Mouse (Mus musculus) limb, embryonic 11.5 days (tissue): ENCODE measurements around the gene Hipk4. TPM values are rescaled to one million over a fixed set of nuclear protein-coding genes. Genes with fewer than 3 reads are reported as not detected.
A peak's percentile ranks its signal among the peaks of the same experiment; 100 is the strongest.

Source experiments
- ATAC-seq: fragments of 200-750 bp; cut with Nextera tagmentation; 2 replicates; pipeline ENCODE4 v1.8.0; 2017; ENCODE audit warnings: low read depth; ENCODE audit not compliant: insufficient number of reproducible peaks, low FRiP score, low TSS enrichment
- DNase-seq: peaks from one replicate; pipeline ENCODE4 v3.0.0-alpha.2; 2015; ENCODE audit warnings: low spot score
- H3K27ac ChIP-seq: fragments of 300-500 bp; sonication (generic); replicated peaks from 2 replicates; pipeline ENCODE4 v1.5.1; 2014; ENCODE audit warnings: low read depth, mild to moderate bottlenecking, low read length
- H3K27me3 ChIP-seq: fragments of 300-500 bp; sonication (generic); 2 replicates; pipeline ENCODE4 v1.6.1; 2014; ENCODE audit warnings: mild to moderate bottlenecking, low read length, mixed read lengths; ENCODE audit not compliant: control insufficient read depth, insufficient read depth
- H3K36me3 ChIP-seq: fragments of 300-500 bp; sonication (generic); 2 replicates; pipeline ENCODE4 v1.6.1; 2014; ENCODE audit warnings: mild to moderate bottlenecking, low read length, moderate library complexity, mixed read lengths; ENCODE audit not compliant: control insufficient read depth, insufficient read depth
- H3K4me1 ChIP-seq: fragments of 300-500 bp; sonication (generic); 2 replicates; pipeline ENCODE4 v1.6.1; 2014; ENCODE audit warnings: low read length, mixed read lengths; ENCODE audit not compliant: control insufficient read depth, insufficient read depth
- H3K4me2 ChIP-seq: fragments of 300-500 bp; sonication (generic); 2 replicates; pipeline ENCODE4 v1.6.1; 2014; ENCODE audit warnings: low read depth, mild to moderate bottlenecking, moderate library complexity; ENCODE audit not compliant: severe bottlenecking
- H3K4me3 ChIP-seq: fragments of 300-500 bp; sonication (generic); 2 replicates; pipeline ENCODE4 v1.5.1; 2014; ENCODE audit warnings: low read depth, low read length
- H3K9ac ChIP-seq: fragments of 300-500 bp; sonication (generic); 2 replicates; pipeline ENCODE4 v1.6.1; 2014; ENCODE audit warnings: mild to moderate bottlenecking, low read length
- H3K9me3 ChIP-seq: fragments of 300-500 bp; sonication (generic); 2 replicates; pipeline ENCODE4 v1.6.1; 2016; ENCODE audit warnings: low read length; ENCODE audit not compliant: control insufficient read depth
- WGBS: fragments of 180-500 bp; shearing (Covaris S2); extraction: QIAGEN DNeasy Blood & Tissue Kit; methylation state at CpG from one replicate; pipeline ENCODE4 v1.1.7; 2014; 5-methylcytosine and 5-hydroxymethylcytosine counted together
- polyA plus RNA-seq: library from polyadenylated mRNA; unstranded; fragments of >200 nt; fragmentation: Nextera tagmentation; extraction: Ambion mirVana; gene quantifications from 2 replicates; pipeline ENCODE4 v1.2.1, GENCODE M21; 2014

Hipk4 gene
- polyA plus RNA-seq, 1 experiment from 2014 or later = 0.45 TPM

GRCm38 (mm10) chr7:27537998-27538397 lies 14.9 kb downstream of the Hipk4 start:
- ATAC-seq (no peak), DNase-seq (no peak)
- H3K27me3 ChIP-seq = no peaks in the 10 kb centered on the region
- no peaks in the 10 kb centered on the region for H3K9me3 ChIP-seq
- H3K4me2 ChIP-seq = no peak overlapping the region
- H3K27ac ChIP-seq = no peak overlapping the region
- WGBS = 80% methylated on average over 8 of the region's 8 CpGs
- no peak overlapping the region for H3K9ac ChIP-seq
- no peaks in the 10 kb centered on the region for H3K4me1 ChIP-seq
- no peak overlapping the region for H3K4me3 ChIP-seq
- H3K36me3 ChIP-seq = peaks cover 3% of the 10 kb centered on the region; the same call in 1 of the 2 replicates

- Histone ChIP-seq H3K36me3 (peaks cover 3% of the 10 kb centered on the region; the same call in 1 of the 2 replicates), H3K27ac (no peak overlapping the region), H3K9me3 (no peaks in the 10 kb centered on the region), H3K4me3 (no peak overlapping the region), H3K4me1 (no peaks in the 10 kb centered on the region), H3K4me2 (no peak overlapping the region), H3K27me3 (no peaks in the 10 kb centered on the region), H3K9ac (no peak overlapping the region)
- ATAC-seq (no peak), DNase-seq (no peak)
- 93% methylated on average over 2 of the region's 2 CpGs for WGBS
These were observed 15.7 kb downstream of the Hipk4 start for GRCm38 (mm10) chr7:27538797-27539196.

GRCm38 (mm10) chr7:27540521-27540920 lies 17.5 kb downstream of the Hipk4 start:
- H3K36me3 ChIP-seq = peaks cover 3% of the 10 kb centered on the region; the same call in 1 of the 2 replicates
- DNase-seq = no peak
- no peak overlapping the region for H3K4me3 ChIP-seq
- no peak for ATAC-seq
- WGBS = 81% methylated on average over 2 of the region's 2 CpGs
- no peaks in the 10 kb centered on the region for H3K4me1 ChIP-seq
- no peaks in the 10 kb centered on the region for H3K9me3 ChIP-seq
- H3K4me2 ChIP-seq = no peak overlapping the region
- H3K27me3 ChIP-seq = no peaks in the 10 kb centered on the region
- no peak overlapping the region for H3K27ac ChIP-seq
- no peak overlapping the region for H3K9ac ChIP-seq

DNA sequence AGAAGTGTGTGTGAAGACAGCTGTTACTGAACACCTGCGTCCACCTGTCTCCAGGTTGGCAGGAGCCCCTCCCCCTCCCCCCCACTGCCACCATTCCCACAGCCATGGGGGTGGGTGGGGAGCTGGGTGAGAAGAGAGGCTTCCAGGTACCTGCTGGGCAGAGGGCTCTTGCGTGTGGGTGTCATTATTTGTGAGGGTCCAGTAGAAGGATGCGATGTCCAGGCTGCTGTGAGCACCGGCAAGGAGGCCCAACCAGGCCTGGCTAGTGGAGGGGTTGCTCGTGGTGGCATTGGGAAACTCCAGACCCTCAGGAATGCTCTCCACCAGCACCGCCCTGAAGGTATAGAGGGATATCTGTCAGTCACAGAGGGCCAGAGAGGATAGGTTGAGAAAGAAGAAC lies 17.9 kb downstream of the Hipk4 start:
- H3K9ac ChIP-seq = no peak overlapping the region

DNA sequence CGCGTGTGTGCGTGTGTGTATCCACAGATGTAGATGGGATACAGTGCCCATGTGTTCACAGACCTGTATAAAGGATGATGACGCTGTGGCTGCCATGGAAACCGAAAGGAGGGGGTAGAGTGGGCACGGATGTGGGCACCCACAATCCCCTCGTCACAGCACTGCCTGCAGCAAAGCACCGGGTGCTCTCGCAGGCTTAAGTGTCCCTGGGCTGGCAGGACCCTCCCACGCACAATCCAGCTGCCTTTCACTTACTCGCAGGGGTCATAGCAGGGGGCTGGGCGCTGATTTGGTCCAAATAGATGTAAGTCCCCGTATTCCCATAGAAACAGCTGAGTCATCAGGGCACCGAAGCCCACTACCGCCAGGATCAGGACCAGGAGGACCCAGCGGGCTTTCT lies 18.4 kb downstream of the Hipk4 start:
- Histone ChIP-seq H3K36me3 (no peaks in the 10 kb centered on the region; the same call in 1 of the 2 replicates), H3K27me3 (no peaks in the 10 kb centered on the region), H3K4me1 (no peaks in the 10 kb centered on the region), H3K4me3 (no peak overlapping the region), H3K4me2 (no peak overlapping the region), H3K9me3 (no peaks in the 10 kb centered on the region), H3K9ac (no peak overlapping the region), H3K27ac (no peak overlapping the region)
- ATAC-seq = no peak
- WGBS = 87% methylated on average over 16 of the region's 16 CpGs
- DNase-seq = no peak

More for the DNA sequence above, 17.9 kb downstream of the Hipk4 start:
- Histone ChIP-seq H3K4me3 (no peak overlapping the region), H3K4me1 (no peaks in the 10 kb centered on the region), H3K9me3 (no peaks in the 10 kb centered on the region), H3K27ac (no peak overlapping the region), H3K27me3 (no peaks in the 10 kb centered on the region), H3K4me2 (no peak overlapping the region), H3K36me3 (peaks cover 3% of the 10 kb centered on the region; the same call in 1 of the 2 replicates)
- DNase-seq (no peak), ATAC-seq (no peak)
- WGBS = 86% methylated on average over 6 of the region's 6 CpGs

DNA sequence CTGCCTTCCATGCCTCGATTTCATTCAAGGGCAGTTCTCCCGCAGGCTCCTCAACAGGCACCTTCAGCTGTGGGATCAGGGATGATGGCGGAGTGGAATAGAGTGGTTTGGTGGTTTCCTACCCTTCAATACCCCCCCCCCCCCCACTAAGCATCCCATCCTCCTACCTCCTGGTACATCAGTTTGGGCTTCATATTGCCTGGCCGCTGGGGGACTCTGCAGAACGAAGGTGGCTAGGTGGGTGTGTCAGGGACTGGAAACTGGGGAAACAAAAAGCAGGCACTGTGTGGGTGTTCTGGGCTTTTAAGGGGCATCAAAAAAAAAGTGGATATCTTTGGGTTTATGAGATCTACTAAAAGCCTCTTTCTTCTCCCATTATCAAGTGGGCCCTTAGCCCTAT lies 18.9 kb downstream of the Hipk4 start:
- no peak overlapping the region for H3K27ac ChIP-seq
- WGBS = 63% methylated on average over 5 of the region's 5 CpGs

GRCm38 (mm10) chr7:27542392-27543033 lies 19.4 kb downstream of the Hipk4 start:
- H3K36me3 ChIP-seq = no peaks in the 10 kb centered on the region; the same call in 1 of the 2 replicates
- H3K4me2 ChIP-seq = peak overlapping the region; percentile 77
- H3K4me3 ChIP-seq = peak overlapping the region; percentile 43
- H3K27ac ChIP-seq = no peak overlapping the region
- no peaks in the 10 kb centered on the region for H3K9me3 ChIP-seq
- ATAC-seq (peak; percentile 90), DNase-seq (peak; percentile 86)
- H3K27me3 ChIP-seq = no peaks in the 10 kb centered on the region
- H3K9ac ChIP-seq = peak overlapping the region; percentile 65
- H3K4me1 ChIP-seq = no peaks in the 10 kb centered on the region
- WGBS = 2% methylated on average over 30 of the region's 30 CpGs

More for the DNA sequence above, 18.9 kb downstream of the Hipk4 start:
- Histone ChIP-seq H3K4me3 (peak overlapping the region; percentile 43), H3K36me3 (no peaks in the 10 kb centered on the region; the same call in 1 of the 2 replicates), H3K9me3 (no peaks in the 10 kb centered on the region), H3K27me3 (no peaks in the 10 kb centered on the region), H3K4me2 (peak overlapping the region; percentile 77), H3K9ac (no peak overlapping the region; the same call in 1 of the 2 replicates), H3K4me1 (no peaks in the 10 kb centered on the region)
- ATAC-seq (no peak), DNase-seq (no peak)

GRCm38 (mm10) chr7:27543065-27543464 lies 20.0 kb downstream of the Hipk4 start:
- H3K9ac ChIP-seq = no peak overlapping the region; the same call in 1 of the 2 replicates
- no peaks in the 10 kb centered on the region for H3K9me3 ChIP-seq
- DNase-seq = no peak
- 57% methylated on average over 6 of the region's 6 CpGs for WGBS
- no peaks in the 10 kb centered on the region; the same call in 1 of the 2 replicates for H3K36me3 ChIP-seq
- no peaks in the 10 kb centered on the region for H3K4me1 ChIP-seq
- no peak overlapping the region for H3K27ac ChIP-seq
- H3K4me3 ChIP-seq = peak overlapping the region; percentile 43; the same call in 1 of the 2 replicates
- peak overlapping the region; percentile 77 for H3K4me2 ChIP-seq
- no peak for ATAC-seq
- no peaks in the 10 kb centered on the region for H3K27me3 ChIP-seq
